Mouse (Mus musculus) embryonic facial prominence, embryonic 13.5 days (tissue): Measurements from ENCODE around the gene Pbx1. TPM values are rescaled to one million over a fixed set of nuclear protein-coding genes. Genes with fewer than 3 reads are reported as not detected.
A peak's percentile ranks its signal among the peaks of the same experiment; 100 is the strongest.

Experiments used
- ATAC-seq: fragments of 200-750 bp; cut with Nextera tagmentation; 2 replicates; pipeline ENCODE4 v1.8.0; 2017; ENCODE audit warnings: low read depth; ENCODE audit not compliant: insufficient number of reproducible peaks, insufficient read depth, low FRiP score, low TSS enrichment
- H3K27ac ChIP-seq: fragments of 300-500 bp; sonication (generic); 2 replicates; pipeline ENCODE4 v1.5.1; 2015; ENCODE audit warnings: moderate library complexity, mild to moderate bottlenecking, inconsistent platforms
- H3K27me3 ChIP-seq: fragments of 300-500 bp; sonication (generic); 2 replicates; pipeline ENCODE4 v1.6.1; 2015; ENCODE audit warnings: mild to moderate bottlenecking, inconsistent platforms
- H3K36me3 ChIP-seq: fragments of 300-500 bp; sonication (generic); 2 replicates; pipeline ENCODE4 v1.6.1; 2015; ENCODE audit warnings: mild to moderate bottlenecking, inconsistent platforms
- H3K4me1 ChIP-seq: fragments of 300-500 bp; sonication (generic); 2 replicates; pipeline ENCODE4 v1.6.1; 2015; ENCODE audit warnings: inconsistent platforms
- H3K4me2 ChIP-seq: fragments of 300-500 bp; sonication (generic); 2 replicates; pipeline ENCODE4 v1.6.1; 2015; ENCODE audit warnings: moderate library complexity, mild to moderate bottlenecking, inconsistent platforms
- H3K4me3 ChIP-seq: fragments of 300-500 bp; sonication (generic); 2 replicates; pipeline ENCODE4 v1.5.1; 2015; ENCODE audit warnings: mild to moderate bottlenecking, inconsistent platforms
- H3K9ac ChIP-seq: fragments of 300-500 bp; sonication (generic); 2 replicates; pipeline ENCODE4 v1.6.1; 2015; ENCODE audit warnings: mild to moderate bottlenecking, inconsistent platforms
- H3K9me3 ChIP-seq: fragments of 300-500 bp; sonication (generic); 2 replicates; pipeline ENCODE4 v1.6.1; 2016; ENCODE audit warnings: inconsistent platforms
- WGBS: fragments of 180-500 bp; shearing (Covaris S2); methylation state at CpG from one replicate; pipeline ENCODE4 v1.1.7; 2015; ENCODE audit warnings: mixed read lengths; 5-methylcytosine and 5-hydroxymethylcytosine counted together
- polyA plus RNA-seq: library from polyadenylated mRNA; unstranded; fragments of >200 nt; fragmentation: Nextera tagmentation; extraction: Ambion mirVana; gene quantifications from 2 replicates; pipeline ENCODE4 v1.2.1, GENCODE M21; 2015

The Pbx1 gene
- polyA plus RNA-seq, 1 experiment from 2014 or later: 47.7 TPM

GRCm38 (mm10) chr1:168246968-168247724 is 184.9 kb downstream of the Pbx1 start:
- Histone ChIP-seq H3K9ac (0 out of 2 replicates have a peak overlapping the region, but pooled peaks have one; percentile 17), H3K9me3 (no peaks in the 10 kb centered on the region), H3K36me3 (no peaks in the 10 kb centered on the region), H3K27me3 (no peaks in the 10 kb centered on the region), H3K4me3 (no peak overlapping the region), H3K27ac (peak overlapping the region; percentile 86), H3K4me2 (peak overlapping the region; percentile 40), H3K4me1 (peaks cover 76% of the 10 kb centered on the region)
- WGBS: 21% methylated on average over 10 of the region's 10 CpGs
- ATAC-seq: 0 out of 2 replicates have a peak, but pooled peaks have one; percentile 50

GRCm38 (mm10) chr1:168245539-168245938 is 186.5 kb downstream of the Pbx1 start:
- H3K4me2 ChIP-seq: peak overlapping the region; percentile 28
- H3K9ac ChIP-seq: no peak overlapping the region
- peak overlapping the region; percentile 55; the same call in 1 of the 2 replicates for H3K27ac ChIP-seq
- 26% methylated on average over 5 of the region's 5 CpGs for WGBS
- H3K9me3 ChIP-seq: no peaks in the 10 kb centered on the region
- peaks cover 90% of the 10 kb centered on the region for H3K4me1 ChIP-seq
- no peaks in the 10 kb centered on the region for H3K27me3 ChIP-seq
- no peaks in the 10 kb centered on the region for H3K36me3 ChIP-seq
- no peak for ATAC-seq
- H3K4me3 ChIP-seq: no peak overlapping the region

GRCm38 (mm10) chr1:168243759-168244158 is 188.3 kb downstream of the Pbx1 start:
- Histone ChIP-seq H3K4me2 (no peak overlapping the region), H3K9me3 (no peaks in the 10 kb centered on the region), H3K4me3 (no peak overlapping the region), H3K36me3 (no peaks in the 10 kb centered on the region), H3K27ac (no peak overlapping the region), H3K4me1 (peaks cover 91% of the 10 kb centered on the region), H3K27me3 (no peaks in the 10 kb centered on the region), H3K9ac (no peak overlapping the region)
- ATAC-seq: no peak
- 74% methylated on average over 12 of the region's 12 CpGs for WGBS

- Histone ChIP-seq H3K9me3 (no peaks in the 10 kb centered on the region), H3K36me3 (no peaks in the 10 kb centered on the region), H3K27ac (0 out of 2 replicates have a peak overlapping the region, but pooled peaks have one; percentile 5), H3K4me3 (no peak overlapping the region), H3K4me2 (no peak overlapping the region), H3K27me3 (no peaks in the 10 kb centered on the region), H3K4me1 (peaks cover 84% of the 10 kb centered on the region), H3K9ac (no peak overlapping the region)
- 79% methylated on average over 7 of the region's 7 CpGs for WGBS
- no peak for ATAC-seq
Measured at GRCm38 (mm10) chr1:168243068-168243467, 189.0 kb downstream of the Pbx1 start.

- Histone ChIP-seq H3K4me3 (peak overlapping the region; percentile 17), H3K9me3 (no peaks in the 10 kb centered on the region)
Measured at GRCm38 (mm10) chr1:168241316-168241715, 190.8 kb downstream of the Pbx1 start.

GRCm38 (mm10) chr1:168240846-168241245 is 191.2 kb downstream of the Pbx1 start:
- no peaks in the 10 kb centered on the region for H3K27me3 ChIP-seq
- H3K4me2 ChIP-seq: peak overlapping the region; percentile 50
- peaks cover 64% of the 10 kb centered on the region for H3K4me1 ChIP-seq
- no peaks in the 10 kb centered on the region for H3K36me3 ChIP-seq
- H3K9ac ChIP-seq: no peak overlapping the region
- WGBS: 15% methylated on average over 7 of the region's 7 CpGs
- H3K27ac ChIP-seq: peak overlapping the region; percentile 81
- H3K4me3 ChIP-seq: no peak overlapping the region
- H3K9me3 ChIP-seq: no peaks in the 10 kb centered on the region
- no peak for ATAC-seq

More at GRCm38 (mm10) chr1:168241316-168241715, 190.8 kb downstream of the Pbx1 start:
- no peaks in the 10 kb centered on the region for H3K36me3 ChIP-seq
- ATAC-seq: no peak
- WGBS: 9% methylated on average over 7 of the region's 7 CpGs
- H3K4me2 ChIP-seq: peak overlapping the region; percentile 50
- peaks cover 69% of the 10 kb centered on the region for H3K4me1 ChIP-seq
- H3K27me3 ChIP-seq: no peaks in the 10 kb centered on the region
- peak overlapping the region; percentile 81 for H3K27ac ChIP-seq
- H3K9ac ChIP-seq: peak overlapping the region; percentile 37; the same call in 1 of the 2 replicates

GRCm38 (mm10) chr1:168240386-168240785 is 191.7 kb downstream of the Pbx1 start:
- Histone ChIP-seq H3K27me3 (no peaks in the 10 kb centered on the region), H3K9ac (no peak overlapping the region), H3K4me3 (no peak overlapping the region), H3K4me1 (peaks cover 60% of the 10 kb centered on the region), H3K27ac (peak overlapping the region; percentile 81), H3K4me2 (peak overlapping the region; percentile 50), H3K36me3 (no peaks in the 10 kb centered on the region), H3K9me3 (no peaks in the 10 kb centered on the region)
- ATAC-seq: no peak
- 57% methylated on average over 5 of the region's 5 CpGs for WGBS

- H3K9me3 ChIP-seq: no peaks in the 10 kb centered on the region
- no peak overlapping the region for H3K27ac ChIP-seq
- H3K4me1 ChIP-seq: peaks cover 41% of the 10 kb centered on the region
- WGBS: 94% methylated on average over 5 of the region's 5 CpGs
- H3K27me3 ChIP-seq: no peaks in the 10 kb centered on the region
- ATAC-seq: no peak
- H3K4me2 ChIP-seq: no peak overlapping the region
- no peak overlapping the region for H3K9ac ChIP-seq
- no peak overlapping the region for H3K4me3 ChIP-seq
- no peaks in the 10 kb centered on the region for H3K36me3 ChIP-seq
Measured at GRCm38 (mm10) chr1:168236101-168236500, 196.0 kb downstream of the Pbx1 start.

GRCm38 (mm10) chr1:168234355-168234754 is 197.7 kb downstream of the Pbx1 start:
- Histone ChIP-seq H3K27me3 (no peaks in the 10 kb centered on the region), H3K9me3 (no peaks in the 10 kb centered on the region), H3K27ac (no peak overlapping the region), H3K4me1 (peaks cover 41% of the 10 kb centered on the region), H3K4me2 (no peak overlapping the region), H3K9ac (no peak overlapping the region), H3K36me3 (no peaks in the 10 kb centered on the region), H3K4me3 (no peak overlapping the region)
- WGBS: 80% methylated on average over 11 of the region's 11 CpGs
- no peak for ATAC-seq

GRCm38 (mm10) chr1:168233182-168233581 is 198.9 kb downstream of the Pbx1 start:
- 94% methylated on average over 1 of the region's 1 CpGs for WGBS
- H3K27me3 ChIP-seq: no peaks in the 10 kb centered on the region
- H3K27ac ChIP-seq: peak overlapping the region; percentile 22; the same call in 1 of the 2 replicates
- H3K4me1 ChIP-seq: peaks cover 50% of the 10 kb centered on the region
- no peak for ATAC-seq
- no peak overlapping the region for H3K4me3 ChIP-seq
- no peaks in the 10 kb centered on the region for H3K9me3 ChIP-seq
- no peaks in the 10 kb centered on the region for H3K36me3 ChIP-seq
- no peak overlapping the region for H3K9ac ChIP-seq
- no peak overlapping the region for H3K4me2 ChIP-seq

- no peaks in the 10 kb centered on the region for H3K9me3 ChIP-seq
- no peak overlapping the region for H3K4me3 ChIP-seq
- peak overlapping the region; percentile 41; the same call in 1 of the 2 replicates for H3K27ac ChIP-seq
- no peak overlapping the region for H3K9ac ChIP-seq
- ATAC-seq: no peak
- H3K4me2 ChIP-seq: no peak overlapping the region
- no peaks in the 10 kb centered on the region for H3K36me3 ChIP-seq
- WGBS: 78% methylated on average over 11 of the region's 11 CpGs
- no peaks in the 10 kb centered on the region for H3K27me3 ChIP-seq
- H3K4me1 ChIP-seq: peaks cover 55% of the 10 kb centered on the region
Measured at GRCm38 (mm10) chr1:168231548-168232429, 200.3 kb downstream of the Pbx1 start.
